Mouse (Mus musculus): ENCODE measurements around the gene Vangl1.

DNA sequence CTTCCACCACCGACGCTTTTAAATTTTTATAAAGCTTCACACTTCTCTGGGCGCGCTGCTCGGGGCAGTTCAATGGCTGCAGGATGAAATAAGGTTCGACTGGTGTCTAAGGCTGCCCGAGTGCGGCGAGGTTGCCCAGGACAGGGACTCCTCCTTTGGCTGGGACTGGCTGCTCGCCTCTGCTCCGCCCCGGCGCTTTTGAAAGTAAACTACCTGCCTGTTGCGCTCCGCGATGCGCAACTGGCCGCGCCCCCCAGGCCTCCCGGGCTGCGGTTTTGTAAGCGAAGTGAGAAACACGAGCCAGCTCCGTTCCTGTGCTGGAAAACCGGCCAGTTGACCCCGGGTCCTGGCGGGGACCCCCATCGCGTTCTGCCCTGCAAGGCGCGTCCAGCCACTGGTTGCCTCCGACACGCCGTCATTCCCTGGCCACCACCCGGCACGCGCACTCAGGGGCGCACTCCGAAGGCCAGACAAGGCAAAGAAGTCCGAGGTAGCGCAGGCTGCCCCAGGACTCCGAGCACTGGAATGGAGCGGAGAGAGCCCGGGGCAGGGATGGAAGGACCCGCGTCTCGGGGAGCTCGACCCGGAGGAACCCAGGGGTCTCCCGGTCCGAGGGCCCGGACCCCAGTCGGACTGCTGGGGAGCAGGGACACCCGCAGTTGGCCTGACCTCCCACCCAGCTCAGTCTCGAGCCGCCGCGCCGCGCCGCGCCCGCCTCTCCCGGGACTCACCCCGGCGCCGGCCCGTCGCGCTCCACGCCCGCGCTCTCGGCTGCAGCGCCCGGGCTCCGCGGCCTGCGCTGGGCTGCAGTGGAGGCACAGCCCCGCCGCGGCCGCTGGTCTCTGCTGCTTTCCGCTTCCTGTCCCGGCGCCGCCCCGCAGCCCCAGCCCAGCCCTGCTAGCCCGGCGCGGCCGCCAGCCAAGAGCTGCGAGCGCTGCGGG lies at the start of gene Vangl1:
- TF ChIP-seq CTCF (IDR thresholded peaks at IDR 0.05; ENCODE audit: low read depth) (no peak), EP300 (IDR thresholded peaks at IDR 0.05; ENCODE audit: low read depth) (no peak)

Measured in liver, postnatal 0 days (tissue).